Mouse (Mus musculus): ENCODE data around the gene Orc3.

Orc3 gene

DNA sequence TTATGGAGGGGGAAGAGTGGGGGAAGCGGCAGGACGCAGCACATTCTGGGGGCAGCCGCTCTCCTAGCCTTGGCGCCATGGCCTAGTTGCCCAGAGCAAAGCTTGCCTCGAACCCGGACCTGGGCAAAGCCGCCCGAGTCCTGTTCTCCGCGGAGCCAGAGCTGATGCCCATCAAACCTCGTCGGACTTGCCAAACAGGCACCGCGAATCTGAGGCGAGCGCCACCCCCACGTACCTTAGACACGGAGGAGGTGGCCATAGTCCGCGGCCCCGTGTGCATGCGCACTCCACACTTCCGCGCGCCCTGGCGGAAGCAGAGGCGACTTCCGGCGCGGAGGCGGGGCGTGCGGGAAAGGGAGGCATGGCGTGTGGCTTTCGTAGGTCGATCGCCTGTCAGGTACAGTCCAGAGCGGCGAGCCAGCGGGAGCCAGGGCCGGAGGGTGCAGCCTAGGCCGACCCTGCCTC lies at the start of gene Orc3, which contains the start of gene Rars2:
Gene Orc3, minus strand, starts transcription at position 315 of the 465 bp plus-strand sequence.
Gene Rars2, plus strand, starts transcription at position 328 of the 465 bp plus-strand sequence.
- H3K36me3 ChIP-seq (ENCODE audit: control insufficient read depth, insufficient read depth, low read length, poor library complexity, severe bottlenecking) = peaks cover 1% of the 10 kb centered on the region; the same call in 1 of the 2 replicates
- H3K27me3 ChIP-seq (ENCODE audit: control insufficient read depth, insufficient read depth, low read length, poor library complexity, severe bottlenecking) = no peaks in the 10 kb centered on the region
- peak; percentile 95 for DNase-seq (ENCODE audit: low read depth, low spot score)

- no peaks in the 10 kb centered on the region for H3K27me3 ChIP-seq (ENCODE audit: control insufficient read depth, insufficient read depth, low read length, poor library complexity, severe bottlenecking)
- DNase-seq (ENCODE audit: low read depth, low spot score) = no peak
- peaks cover 4% of the 10 kb centered on the region; the same call in 1 of the 2 replicates for H3K36me3 ChIP-seq (ENCODE audit: control insufficient read depth, insufficient read depth, low read length, poor library complexity, severe bottlenecking)
Observed at GRCm38 (mm10) chr4:34661927-34662326, 47.2 kb upstream of the Orc3 start.

DNA sequence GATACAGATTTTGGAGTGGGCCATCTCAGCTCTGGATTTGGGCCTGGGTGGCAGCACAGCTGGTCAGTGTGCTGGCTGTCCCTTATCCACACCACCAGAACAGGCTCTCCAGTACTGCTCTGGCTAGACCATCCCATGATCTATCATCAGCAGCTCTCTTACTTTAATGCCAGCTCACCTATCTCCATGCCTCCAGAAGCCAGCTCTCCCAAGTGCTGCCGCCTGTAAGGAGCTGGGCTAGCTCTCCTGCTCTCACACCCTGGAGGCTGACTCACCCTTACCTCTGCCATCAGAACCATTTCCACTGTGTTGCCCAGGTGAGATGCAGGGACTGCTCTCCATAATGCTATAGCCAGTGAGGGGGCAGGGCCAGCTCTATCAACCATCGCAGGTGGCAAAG lies 46.8 kb upstream of the Orc3 start:
- DNase-seq (ENCODE audit: low read depth, low spot score) = no peak
- Histone ChIP-seq H3K27me3 (ENCODE audit: control insufficient read depth, insufficient read depth, low read length, poor library complexity, severe bottlenecking) (no peaks in the 10 kb centered on the region), H3K36me3 (ENCODE audit: control insufficient read depth, insufficient read depth, low read length, poor library complexity, severe bottlenecking) (peaks cover 4% of the 10 kb centered on the region; the same call in 1 of the 2 replicates)

GRCm38 (mm10) chr4:34659012-34659411 lies 44.3 kb upstream of the Orc3 start:
- DNase-seq (ENCODE audit: low read depth, low spot score) = no peak
- peaks cover 4% of the 10 kb centered on the region; the same call in 1 of the 2 replicates for H3K36me3 ChIP-seq (ENCODE audit: control insufficient read depth, insufficient read depth, low read length, poor library complexity, severe bottlenecking)
- H3K27me3 ChIP-seq (ENCODE audit: control insufficient read depth, insufficient read depth, low read length, poor library complexity, severe bottlenecking) = no peaks in the 10 kb centered on the region

DNA sequence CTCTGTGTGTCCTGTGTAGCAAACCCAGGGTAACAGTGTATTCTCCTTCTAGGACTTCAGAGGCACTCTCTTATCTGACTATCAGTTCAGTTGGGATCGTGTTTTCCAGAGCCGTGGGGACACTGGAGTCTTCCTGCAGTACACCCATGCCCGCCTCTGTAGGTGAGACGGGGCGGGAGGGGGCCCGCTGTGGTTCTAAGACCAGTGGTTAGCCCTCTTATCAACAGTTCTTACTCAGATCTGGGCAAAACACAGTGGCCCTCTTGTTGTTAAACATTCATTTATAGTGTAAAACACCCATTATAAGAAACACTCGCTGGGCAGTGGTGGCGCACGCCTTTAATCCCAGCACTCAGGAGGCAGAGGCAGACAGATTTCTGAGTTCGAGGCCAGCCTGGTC lies 41.4 kb upstream of the Orc3 start:
- Histone ChIP-seq H3K36me3 (ENCODE audit: control insufficient read depth, insufficient read depth, low read length, poor library complexity, severe bottlenecking) (peaks cover 5% of the 10 kb centered on the region; the same call in 1 of the 2 replicates), H3K27me3 (ENCODE audit: control insufficient read depth, insufficient read depth, low read length, poor library complexity, severe bottlenecking) (no peaks in the 10 kb centered on the region)
- DNase-seq (ENCODE audit: low read depth, low spot score) = no peak

DNA sequence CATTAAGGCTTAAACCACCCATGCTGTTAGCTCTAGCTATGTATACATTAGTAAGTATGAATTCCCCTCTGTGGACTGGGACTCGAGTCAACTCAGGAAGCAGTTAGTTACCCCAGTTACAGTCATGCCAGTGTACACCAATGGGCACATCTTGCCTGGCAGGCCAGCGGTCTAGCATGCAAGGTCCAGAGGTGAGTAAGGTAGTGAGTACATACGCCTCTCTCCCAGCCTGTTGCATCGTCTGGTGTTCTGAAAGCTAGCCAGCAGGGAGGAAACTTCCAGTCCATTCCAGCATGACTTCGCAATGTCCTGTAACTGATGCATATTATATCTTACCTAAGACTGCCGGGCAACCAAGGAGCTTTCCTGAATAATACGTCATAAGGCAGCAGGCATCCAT lies 38.4 kb upstream of the Orc3 start:
- Histone ChIP-seq H3K27me3 (ENCODE audit: control insufficient read depth, insufficient read depth, low read length, poor library complexity, severe bottlenecking) (no peaks in the 10 kb centered on the region), H3K36me3 (ENCODE audit: control insufficient read depth, insufficient read depth, low read length, poor library complexity, severe bottlenecking) (peaks cover 4% of the 10 kb centered on the region; the same call in 1 of the 2 replicates)
- peak; percentile 18 for DNase-seq (ENCODE audit: low read depth, low spot score)

DNA sequence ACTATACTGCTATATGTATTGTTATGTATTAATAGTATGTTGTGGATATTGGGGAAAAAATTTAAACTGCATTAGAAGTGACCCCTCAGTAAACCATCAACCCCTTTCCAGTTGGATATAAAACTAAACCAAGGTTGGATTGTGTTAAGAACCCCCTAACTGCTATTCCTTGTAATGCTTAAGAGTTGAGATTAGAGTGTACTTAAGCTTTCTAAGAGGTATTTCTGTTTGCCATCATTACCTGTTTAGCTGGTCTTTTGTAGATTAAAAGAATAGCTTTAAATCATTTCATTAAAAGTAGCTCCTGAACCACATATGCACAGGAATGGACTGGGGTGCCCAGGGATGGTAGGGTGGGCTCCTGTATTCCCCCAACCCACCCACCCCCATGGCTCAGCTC lies 30.0 kb upstream of the Orc3 start:
- Histone ChIP-seq H3K36me3 (ENCODE audit: control insufficient read depth, insufficient read depth, low read length, poor library complexity, severe bottlenecking) (0 out of 2 replicates have a peak, but pooled peaks cover 3% of the 10 kb centered on the region), H3K27me3 (ENCODE audit: control insufficient read depth, insufficient read depth, low read length, poor library complexity, severe bottlenecking) (no peaks in the 10 kb centered on the region)
- no peak for DNase-seq (ENCODE audit: low read depth, low spot score)

- no peaks in the 10 kb centered on the region for H3K27me3 ChIP-seq (ENCODE audit: control insufficient read depth, insufficient read depth, low read length, poor library complexity, severe bottlenecking)
- peaks cover 3% of the 10 kb centered on the region; the same call in 1 of the 2 replicates for H3K36me3 ChIP-seq (ENCODE audit: control insufficient read depth, insufficient read depth, low read length, poor library complexity, severe bottlenecking)
- no peak for DNase-seq (ENCODE audit: low read depth, low spot score)
Observed at GRCm38 (mm10) chr4:34640731-34641130, 26.0 kb upstream of the Orc3 start.

GRCm38 (mm10) chr4:34639745-34640364 lies 25.1 kb upstream of the Orc3 start:
- H3K27me3 ChIP-seq (ENCODE audit: control insufficient read depth, insufficient read depth, low read length, poor library complexity, severe bottlenecking) = no peaks in the 10 kb centered on the region
- peaks cover 2% of the 10 kb centered on the region; the same call in 1 of the 2 replicates for H3K36me3 ChIP-seq (ENCODE audit: control insufficient read depth, insufficient read depth, low read length, poor library complexity, severe bottlenecking)
- no peak for DNase-seq (ENCODE audit: low read depth, low spot score)

DNA sequence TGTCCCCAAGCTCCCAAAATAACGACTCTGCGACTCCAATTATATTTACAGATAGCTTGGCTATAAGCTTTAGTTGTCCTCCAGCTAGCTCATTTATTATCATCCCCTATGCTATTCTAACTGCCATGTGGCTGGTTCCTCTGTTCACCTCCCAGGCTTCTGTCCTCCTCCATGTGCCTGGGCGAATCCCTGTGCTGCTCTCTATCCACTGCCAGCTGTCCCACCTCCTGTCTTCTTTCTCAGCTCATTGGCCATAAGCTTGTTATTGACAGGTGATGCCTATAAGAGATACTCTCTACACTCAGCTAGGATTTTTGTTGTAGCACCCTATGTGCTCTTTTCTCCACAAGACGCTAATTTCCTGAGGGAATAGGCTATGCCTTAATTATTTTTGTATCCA lies 23.1 kb upstream of the Orc3 start:
- no peak for DNase-seq (ENCODE audit: low read depth, low spot score)
- no peaks in the 10 kb centered on the region for H3K27me3 ChIP-seq (ENCODE audit: control insufficient read depth, insufficient read depth, low read length, poor library complexity, severe bottlenecking)

DNA sequence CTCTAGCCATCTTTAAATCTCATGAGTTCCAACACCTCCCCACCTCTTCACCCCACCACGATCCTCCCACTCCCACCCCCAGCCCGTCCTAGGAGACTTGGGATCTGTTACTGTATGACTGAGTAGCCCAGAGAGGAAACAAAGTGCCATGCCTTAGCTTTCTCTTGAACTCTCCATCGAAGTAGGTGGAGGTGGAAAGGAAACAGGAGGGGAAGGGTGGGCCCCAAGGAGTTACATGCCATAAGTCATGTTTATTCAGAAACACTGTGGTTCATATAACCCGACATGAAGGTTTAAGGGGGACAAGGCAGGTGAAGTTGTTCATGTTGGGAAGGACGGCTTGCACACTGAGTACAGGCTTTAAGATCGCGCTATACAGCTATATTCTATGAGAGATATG lies 22.6 kb upstream of the Orc3 start:
- no peaks in the 10 kb centered on the region for H3K27me3 ChIP-seq (ENCODE audit: control insufficient read depth, insufficient read depth, low read length, poor library complexity, severe bottlenecking)
- H3K36me3 ChIP-seq (ENCODE audit: control insufficient read depth, insufficient read depth, low read length, poor library complexity, severe bottlenecking) = peaks cover 5% of the 10 kb centered on the region
- DNase-seq (ENCODE audit: low read depth, low spot score) = no peak

More for the DNA sequence above, 23.1 kb upstream of the Orc3 start:
- peaks cover 4% of the 10 kb centered on the region for H3K36me3 ChIP-seq (ENCODE audit: control insufficient read depth, insufficient read depth, low read length, poor library complexity, severe bottlenecking)

DNA sequence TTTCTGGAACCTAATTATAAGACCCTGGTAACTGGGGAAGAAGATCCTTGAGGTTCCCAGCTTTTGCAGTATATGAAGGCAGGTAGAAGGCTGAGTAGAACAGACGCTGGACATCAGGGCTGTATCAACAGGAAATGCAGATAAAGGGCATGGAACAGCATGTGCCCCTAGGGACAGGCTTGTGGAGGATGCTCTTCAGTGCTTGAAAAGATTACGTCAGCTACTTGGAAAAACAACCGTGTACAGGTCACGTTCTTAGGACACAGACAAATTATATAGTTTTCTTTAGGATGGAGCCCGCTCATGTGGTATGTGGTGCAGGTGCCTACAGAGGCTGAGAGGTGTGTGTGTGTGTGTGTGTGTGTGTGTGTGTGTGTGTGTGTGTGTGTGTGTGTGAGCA lies 21.3 kb upstream of the Orc3 start:
- H3K27me3 ChIP-seq (ENCODE audit: control insufficient read depth, insufficient read depth, low read length, poor library complexity, severe bottlenecking) = no peaks in the 10 kb centered on the region
- DNase-seq (ENCODE audit: low read depth, low spot score) = no peak
- H3K36me3 ChIP-seq (ENCODE audit: control insufficient read depth, insufficient read depth, low read length, poor library complexity, severe bottlenecking) = peaks cover 8% of the 10 kb centered on the region

GRCm38 (mm10) chr4:34634129-34634528 lies 19.4 kb upstream of the Orc3 start:
- Histone ChIP-seq H3K27me3 (ENCODE audit: control insufficient read depth, insufficient read depth, low read length, poor library complexity, severe bottlenecking) (no peaks in the 10 kb centered on the region), H3K36me3 (ENCODE audit: control insufficient read depth, insufficient read depth, low read length, poor library complexity, severe bottlenecking) (peaks cover 10% of the 10 kb centered on the region)
- DNase-seq (ENCODE audit: low read depth, low spot score) = no peak

- Histone ChIP-seq H3K36me3 (ENCODE audit: control insufficient read depth, insufficient read depth, low read length, poor library complexity, severe bottlenecking) (peaks cover 14% of the 10 kb centered on the region), H3K27me3 (ENCODE audit: control insufficient read depth, insufficient read depth, low read length, poor library complexity, severe bottlenecking) (no peaks in the 10 kb centered on the region)
- DNase-seq (ENCODE audit: low read depth, low spot score) = no peak
Observed at GRCm38 (mm10) chr4:34629956-34630355, 15.2 kb upstream of the Orc3 start.

- H3K27me3 ChIP-seq (ENCODE audit: control insufficient read depth, insufficient read depth, low read length, poor library complexity, severe bottlenecking) = no peaks in the 10 kb centered on the region
- no peak for DNase-seq (ENCODE audit: low read depth, low spot score)
- H3K36me3 ChIP-seq (ENCODE audit: control insufficient read depth, insufficient read depth, low read length, poor library complexity, severe bottlenecking) = peaks cover 11% of the 10 kb centered on the region
Observed at GRCm38 (mm10) chr4:34626401-34626800, 11.7 kb upstream of the Orc3 start.

DNA sequence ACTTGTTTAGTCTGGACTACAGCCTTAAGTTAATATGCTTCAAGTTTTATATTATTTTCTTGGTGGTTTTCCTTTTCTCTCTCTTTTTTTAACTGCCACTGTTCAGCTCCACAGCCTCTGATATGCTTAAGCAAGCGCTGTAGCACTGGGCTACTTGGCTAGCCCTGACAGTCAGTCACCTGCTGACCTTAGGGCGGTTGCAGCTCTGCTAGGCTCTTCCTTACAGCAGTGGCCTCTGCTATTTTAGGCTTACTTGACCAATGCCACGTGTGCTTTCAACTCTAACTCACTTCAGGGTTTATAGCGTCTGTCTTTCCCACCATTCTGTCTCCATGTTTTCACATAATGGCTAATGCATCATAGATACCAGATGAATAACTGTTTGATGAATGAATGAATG lies 10.8 kb upstream of the Orc3 start:
- Histone ChIP-seq H3K27me3 (ENCODE audit: control insufficient read depth, insufficient read depth, low read length, poor library complexity, severe bottlenecking) (no peaks in the 10 kb centered on the region), H3K36me3 (ENCODE audit: control insufficient read depth, insufficient read depth, low read length, poor library complexity, severe bottlenecking) (peaks cover 11% of the 10 kb centered on the region)
- no peak for DNase-seq (ENCODE audit: low read depth, low spot score)
